Mouse (Mus musculus): ENCODE data around the gene Fez2. TPM values are rescaled to one million over a fixed set of nuclear protein-coding genes. Genes with fewer than 3 reads are reported as not detected.

Fez2 gene
- total RNA-seq, 2 experiments from 2014 or later, result 12.7 to 14.9 TPM

GRCm38 (mm10) chr17:78415255-78415654 is 2.7 kb downstream of the Fez2 start:
- no peak for ATAC-seq (replicated peaks; ENCODE audit: low FRiP score, poor library complexity, severe bottlenecking)

GRCm38 (mm10) chr17:78409900-78410299 is 8.1 kb downstream of the Fez2 start:
- ATAC-seq (replicated peaks; ENCODE audit: low FRiP score, poor library complexity, severe bottlenecking), result no peak

DNA sequence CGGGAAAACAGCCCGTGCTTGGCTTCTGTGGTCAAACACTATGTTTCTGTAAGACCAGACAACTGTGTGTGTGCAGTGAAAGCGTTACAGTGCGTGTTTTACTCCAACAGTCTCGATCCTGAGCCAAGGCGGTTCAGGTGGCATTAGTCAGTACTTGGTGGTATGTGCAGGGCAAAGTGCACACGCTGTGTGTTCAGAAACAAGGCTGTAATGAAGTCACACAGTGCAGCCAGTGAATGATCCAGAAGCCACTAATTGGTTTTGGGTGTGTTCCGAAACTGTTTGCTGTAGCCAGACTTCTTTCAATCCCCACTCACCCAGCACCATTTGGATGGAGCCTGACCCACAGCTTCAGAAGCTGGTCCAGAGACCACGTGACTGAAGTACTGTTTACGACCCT is 9.6 kb downstream of the Fez2 start:
- no peak for ATAC-seq (replicated peaks; ENCODE audit: low FRiP score, poor library complexity, severe bottlenecking)

GRCm38 (mm10) chr17:78407581-78407980 is 10.4 kb downstream of the Fez2 start:
- ATAC-seq (replicated peaks; ENCODE audit: low FRiP score, poor library complexity, severe bottlenecking), result no peak

- no peak for ATAC-seq (replicated peaks; ENCODE audit: low FRiP score, poor library complexity, severe bottlenecking)
Observed at GRCm38 (mm10) chr17:78406854-78407253, 11.1 kb downstream of the Fez2 start.

DNA sequence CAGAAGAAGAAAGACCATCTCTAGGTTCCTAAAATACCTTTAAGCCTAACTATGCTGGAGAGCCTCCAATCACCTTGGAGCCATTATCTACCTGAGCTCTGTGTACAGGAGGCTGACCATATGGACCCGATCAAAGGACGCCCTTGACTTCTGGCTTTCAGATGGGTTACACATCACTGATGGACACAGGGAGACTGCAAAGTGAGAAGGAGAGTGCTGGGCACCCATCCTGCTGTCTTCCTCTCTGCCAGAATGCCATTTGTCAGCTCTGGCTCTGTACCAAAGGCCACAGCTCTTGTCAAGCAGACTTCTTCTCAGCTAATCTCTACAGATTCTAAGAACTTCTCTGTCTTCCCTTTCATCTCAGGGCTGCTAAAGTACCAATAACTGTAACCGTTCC is 12.6 kb downstream of the Fez2 start:
- ATAC-seq (replicated peaks; ENCODE audit: low FRiP score, poor library complexity, severe bottlenecking), result no peak

DNA sequence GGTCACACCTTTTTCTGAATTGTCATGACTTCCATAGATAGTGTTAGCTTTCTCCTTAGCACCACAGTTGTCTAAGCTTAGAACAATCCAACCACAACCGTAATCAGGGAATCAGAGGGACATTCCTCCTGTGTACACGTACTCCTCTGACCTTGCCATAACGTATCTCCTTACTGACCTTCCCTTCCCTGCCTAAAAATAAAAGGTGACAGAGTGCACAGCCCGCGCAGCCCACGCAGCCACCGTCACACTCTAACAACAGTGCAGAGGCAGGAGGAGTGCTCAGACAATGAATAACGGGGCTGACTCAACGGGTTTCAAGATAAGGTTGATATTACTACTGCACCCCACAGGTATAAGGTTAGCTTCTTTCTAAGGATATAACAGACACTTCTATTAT is 14.1 kb downstream of the Fez2 start:
- no peak for ATAC-seq (replicated peaks; ENCODE audit: low FRiP score, poor library complexity, severe bottlenecking)

- ATAC-seq (replicated peaks; ENCODE audit: low FRiP score, poor library complexity, severe bottlenecking), result no peak
Observed at GRCm38 (mm10) chr17:78403229-78403628, 14.7 kb downstream of the Fez2 start.

- no peak for ATAC-seq (replicated peaks; ENCODE audit: low FRiP score, poor library complexity, severe bottlenecking)
Observed at GRCm38 (mm10) chr17:78402174-78402573, 15.8 kb downstream of the Fez2 start.

DNA sequence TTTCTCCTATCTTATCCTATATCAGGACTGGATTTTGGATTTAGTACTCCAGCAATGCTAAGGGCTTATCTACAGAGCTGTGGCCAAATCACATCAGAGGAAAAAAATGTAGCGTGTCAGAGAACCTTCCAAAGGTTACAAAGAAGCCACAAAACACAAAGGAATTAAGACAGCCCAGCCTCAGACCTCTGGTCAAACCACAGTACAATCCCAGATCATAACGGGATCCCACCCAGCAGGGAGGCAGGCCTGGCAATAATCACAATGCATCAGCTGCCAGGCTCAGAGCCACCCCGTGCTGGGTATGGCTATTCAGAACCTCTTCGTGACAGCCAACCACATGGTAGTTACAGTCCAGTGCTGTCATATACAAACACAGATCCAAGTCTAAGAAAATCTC is 16.2 kb downstream of the Fez2 start:
- no peak for ATAC-seq (replicated peaks; ENCODE audit: low FRiP score, poor library complexity, severe bottlenecking)

GRCm38 (mm10) chr17:78401311-78401710 is 16.6 kb downstream of the Fez2 start:
- ATAC-seq (replicated peaks; ENCODE audit: low FRiP score, poor library complexity, severe bottlenecking), result no peak

DNA sequence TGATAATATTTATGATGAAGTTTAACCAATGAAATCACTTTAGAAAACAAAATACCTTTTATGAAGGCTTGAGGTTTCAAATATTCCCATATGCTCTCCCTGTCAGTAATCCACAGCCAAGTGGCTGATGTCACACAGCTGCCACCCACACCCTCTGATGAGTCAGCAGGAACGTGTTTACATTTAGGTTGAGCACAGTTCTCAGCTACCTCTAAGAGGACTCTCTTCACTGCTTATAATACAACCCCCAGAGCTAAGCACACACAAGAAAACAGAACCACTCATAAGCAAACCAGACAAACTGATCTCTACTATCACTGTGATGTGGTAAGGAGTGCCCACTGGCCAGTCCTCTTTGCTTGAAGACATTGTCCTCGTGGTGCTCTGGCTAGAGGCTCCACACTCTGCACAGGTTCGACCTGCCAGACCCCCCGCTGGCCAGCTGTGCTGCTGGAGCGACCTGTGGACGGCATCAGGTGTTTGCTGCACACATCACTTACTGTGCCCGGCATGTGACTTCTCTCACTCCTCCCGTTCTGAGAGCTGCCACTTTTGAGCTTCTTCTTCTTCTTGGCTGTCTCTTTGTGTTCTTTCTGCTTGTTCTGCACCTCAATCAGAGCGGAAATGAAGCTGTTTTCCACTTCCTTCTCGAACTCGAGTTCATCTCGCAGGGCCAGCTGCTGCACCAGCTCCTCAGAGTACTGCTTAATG is 17.7 kb downstream of the Fez2 start:
- peak; percentile 99 for ATAC-seq (replicated peaks; ENCODE audit: low FRiP score, poor library complexity, severe bottlenecking)

- no peak for ATAC-seq (replicated peaks; ENCODE audit: low FRiP score, poor library complexity, severe bottlenecking)
Observed at GRCm38 (mm10) chr17:78392401-78393087, 25.4 kb downstream of the Fez2 start.

DNA sequence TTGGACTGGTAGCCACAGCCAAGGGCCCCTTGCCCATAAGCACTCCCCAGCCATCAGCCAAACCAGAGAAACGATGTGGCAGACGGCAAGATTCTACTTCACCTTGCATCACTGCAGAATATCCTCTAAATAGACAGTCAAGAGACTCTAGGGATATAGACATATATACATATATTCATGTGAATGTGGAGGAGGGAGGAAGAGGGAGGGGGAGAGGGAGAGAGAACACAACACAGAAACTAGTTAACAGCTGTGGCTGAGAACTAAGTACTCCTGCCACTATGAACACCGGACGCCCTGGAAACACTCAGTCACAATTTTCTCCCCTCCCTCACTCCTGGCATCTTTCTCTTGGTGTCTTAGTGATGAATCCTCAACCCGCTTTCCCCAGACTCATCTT is 28.4 kb downstream of the Fez2 start:
- no peak for ATAC-seq (replicated peaks; ENCODE audit: low FRiP score, poor library complexity, severe bottlenecking)

GRCm38 (mm10) chr17:78388101-78388847 is 29.7 kb downstream of the Fez2 start:
- no peak for ATAC-seq (replicated peaks; ENCODE audit: low FRiP score, poor library complexity, severe bottlenecking)

DNA sequence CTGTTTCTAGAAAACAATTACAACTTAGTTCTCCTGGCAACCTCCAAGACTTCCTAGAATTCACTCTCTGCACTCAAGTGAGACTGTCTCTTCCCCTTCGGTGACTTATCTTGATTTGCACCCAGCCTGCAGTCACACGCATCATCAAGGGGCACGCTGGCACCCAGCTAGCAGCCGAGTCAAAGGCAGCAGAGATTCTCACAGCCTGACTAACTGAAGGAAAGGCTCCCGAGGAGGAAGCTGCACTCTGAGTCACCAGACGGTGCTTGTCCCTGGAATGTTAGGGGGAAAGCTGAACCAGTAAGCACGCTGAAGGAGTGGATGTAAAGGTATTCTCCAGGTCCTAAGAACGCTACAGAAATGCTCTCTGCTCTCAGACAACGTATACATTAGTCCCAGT is 30.3 kb downstream of the Fez2 start:
- ATAC-seq (replicated peaks; ENCODE audit: low FRiP score, poor library complexity, severe bottlenecking), result no peak

- no peak for ATAC-seq (replicated peaks; ENCODE audit: low FRiP score, poor library complexity, severe bottlenecking)
Observed at GRCm38 (mm10) chr17:78382321-78382720, 35.6 kb downstream of the Fez2 start.

DNA sequence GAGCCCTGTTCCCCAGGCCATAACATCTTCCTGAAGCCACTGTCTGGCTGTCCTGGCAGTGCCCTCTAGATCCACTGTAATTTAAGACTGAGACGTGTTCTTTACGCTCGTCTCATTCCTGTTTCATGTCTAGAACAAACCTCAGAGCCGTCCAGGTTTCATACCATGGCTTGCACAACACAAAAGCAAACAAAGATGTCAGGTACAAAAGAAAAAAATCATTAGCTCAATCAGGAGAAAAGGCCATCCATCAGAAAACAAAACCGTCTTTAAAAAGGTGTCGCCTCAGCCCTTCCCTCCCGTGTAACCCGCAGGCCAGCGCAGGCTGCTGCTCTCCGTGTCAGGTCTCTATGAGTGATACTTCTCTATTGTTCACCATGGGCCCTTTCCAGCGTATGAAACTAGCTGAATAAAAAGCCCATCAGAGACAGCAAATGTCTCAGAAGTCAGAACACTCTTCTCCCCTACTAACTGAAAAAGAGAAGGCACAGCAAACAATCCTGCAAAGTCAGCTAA is 38.2 kb downstream of the Fez2 start:
- ATAC-seq (replicated peaks; ENCODE audit: low FRiP score, poor library complexity, severe bottlenecking), result no peak

GRCm38 (mm10) chr17:78379079-78379729 is 38.7 kb downstream of the Fez2 start:
- no peak for ATAC-seq (replicated peaks; ENCODE audit: low FRiP score, poor library complexity, severe bottlenecking)

- no peak for ATAC-seq (replicated peaks; ENCODE audit: low FRiP score, poor library complexity, severe bottlenecking)
Observed at GRCm38 (mm10) chr17:78376587-78376986, 41.4 kb downstream of the Fez2 start.
